Mouse (Mus musculus): ENCODE results near the gene Fgfr2.

- TF ChIP-seq CTCF (IDR thresholded peaks at IDR 0.05; ENCODE audit: insufficient read depth, low read length) (no peak), POLR2A (IDR thresholded peaks at IDR 0.05; ENCODE audit: borderline replicate concordance, extremely low read depth, low read depth, low read length) (no peak)
Observed at GRCm38 (mm10) chr7:130368827-130369641, 2754.1 kb downstream of the Fgfr2 start.
